Mouse (Mus musculus): ENCODE measurements around the gene Elavl3. TPM values are rescaled to one million over a fixed set of nuclear protein-coding genes. Genes with fewer than 3 reads are reported as not detected.

Gene Elavl3
- total and polyA plus RNA-seq, 3 experiments, result 0.15 to 1.1 TPM; not detected in 1

GRCm38 (mm10) chr9:22084667-22085021 lies 32.8 kb upstream of the Elavl3 start (continued):
- TF ChIP-seq ZNF384 (IDR thresholded peaks at IDR 0.05; ENCODE audit: low read depth, low read length), result 0 out of 2 replicates have a peak, but pooled peaks have one; percentile 4
- no peak for TF ChIP-seq E2F4 (IDR thresholded peaks at IDR 0.05; ENCODE audit: borderline replicate concordance, low read depth, low read length)
- no peak for TF ChIP-seq NELFE (IDR thresholded peaks at IDR 0.05; ENCODE audit: low read depth, low read length)

GRCm38 (mm10) chr9:22076223-22076622 lies 24.4 kb upstream of the Elavl3 start:
- DNase-seq (ENCODE audit: low read depth, low spot score), result no peak
- Histone ChIP-seq H3K27ac (ENCODE audit: control insufficient read depth, low read depth, low read length) (no peak overlapping the region), H3K79me2 (ENCODE audit: control insufficient read depth, insufficient read depth, low read length, poor library complexity) (no peaks in the 10 kb centered on the region; the same call in 1 of the 2 replicates), H3K4me1 (ENCODE audit: control insufficient read depth in 1 of 2, insufficient read depth in 2 of 2, low read length in 2 of 2) (peaks cover 0 to 3% of the 10 kb centered on the region in 2 experiments; a peak in 1 of 4 replicates), H3K36me3 (ENCODE audit: control insufficient read depth in 1 of 2, insufficient read depth in 2 of 2, low read length in 2 of 2) (peaks cover 0 to 3% of the 10 kb centered on the region in 2 experiments), H3K9ac (ENCODE audit: control insufficient read depth, low read depth, low read length, poor library complexity, severe bottlenecking) (no peak overlapping the region), H3K9me3 (replicated peaks; ENCODE audit: insufficient read depth, low read length) (no peaks in the 10 kb centered on the region), H3K27me3 (ENCODE audit: control insufficient read depth in 1 of 2, insufficient read depth in 2 of 2, low read length in 2 of 2) (no peaks in the 10 kb centered on the region), H3K4me3 (ENCODE audit: control insufficient read depth in 1 of 2, insufficient read depth in 1 of 2, low read depth in 2 of 2, low read length in 2 of 2) (no peak overlapping the region)
- TF ChIP-seq SIN3A (IDR thresholded peaks at IDR 0.05; ENCODE audit: low read length) (no peak), ZMIZ1 (IDR thresholded peaks at IDR 0.05; ENCODE audit: low read depth, low read length) (no peak), MAX (IDR thresholded peaks at IDR 0.05; ENCODE audit: low read length) (no peak), POLR2AphosphoS5 (IDR thresholded peaks at IDR 0.05; ENCODE audit: borderline replicate concordance, low read depth, low read length) (no peak), CTCF (IDR thresholded peaks at IDR 0.05 in 2 of 3, conservative IDR thresholded peaks at IDR 0.05 in 1 of 3; ENCODE audit: control insufficient read depth in 1 of 3, insufficient read depth in 1 of 3, low read depth in 2 of 3, low read length in 3 of 3, poor library complexity in 1 of 3, severe bottlenecking in 1 of 3) (no peak), USF1 (IDR thresholded peaks at IDR 0.05; ENCODE audit: low read depth, low read length) (no peak), MXI1 (IDR thresholded peaks at IDR 0.05; ENCODE audit: low read depth, low read length) (no peak), GABPA (IDR thresholded peaks at IDR 0.05; ENCODE audit: low read depth, low read length) (no peak), EP300 (IDR thresholded peaks at IDR 0.05; ENCODE audit: low read depth in 1 of 2, low read length in 2 of 2) (no peak), MAFK (IDR thresholded peaks at IDR 0.05; ENCODE audit: borderline replicate concordance, low read depth, low read length) (no peak), ELF1 (IDR thresholded peaks at IDR 0.05; ENCODE audit: low read depth, low read length) (no peak), MYC (IDR thresholded peaks at IDR 0.05; ENCODE audit: low read depth, low read length) (no peak), GATA1 (IDR thresholded peaks at IDR 0.05; ENCODE audit: low read depth, low read length) (no peak), MYB (IDR thresholded peaks at IDR 0.05; ENCODE audit: low read depth, low read length) (no peak), USF2 (IDR thresholded peaks at IDR 0.05; ENCODE audit: borderline replicate concordance in 1 of 2, insufficient read depth in 1 of 2, low read depth in 1 of 2, low read length in 2 of 2) (no peak), RAD21 (IDR thresholded peaks at IDR 0.05; ENCODE audit: low read depth, low read length) (no peak), RCOR1 (IDR thresholded peaks at IDR 0.05; ENCODE audit: low read depth, low read length) (no peak)

Data from MEL (cell line).